Mouse (Mus musculus): ENCODE results near the gene Nmt1. TPM values are rescaled to one million over a fixed set of nuclear protein-coding genes. Genes with fewer than 3 reads are reported as not detected.

Nmt1 gene
- polyA plus RNA-seq, 2 experiments, result 22.3 to 44.3 TPM

DNA sequence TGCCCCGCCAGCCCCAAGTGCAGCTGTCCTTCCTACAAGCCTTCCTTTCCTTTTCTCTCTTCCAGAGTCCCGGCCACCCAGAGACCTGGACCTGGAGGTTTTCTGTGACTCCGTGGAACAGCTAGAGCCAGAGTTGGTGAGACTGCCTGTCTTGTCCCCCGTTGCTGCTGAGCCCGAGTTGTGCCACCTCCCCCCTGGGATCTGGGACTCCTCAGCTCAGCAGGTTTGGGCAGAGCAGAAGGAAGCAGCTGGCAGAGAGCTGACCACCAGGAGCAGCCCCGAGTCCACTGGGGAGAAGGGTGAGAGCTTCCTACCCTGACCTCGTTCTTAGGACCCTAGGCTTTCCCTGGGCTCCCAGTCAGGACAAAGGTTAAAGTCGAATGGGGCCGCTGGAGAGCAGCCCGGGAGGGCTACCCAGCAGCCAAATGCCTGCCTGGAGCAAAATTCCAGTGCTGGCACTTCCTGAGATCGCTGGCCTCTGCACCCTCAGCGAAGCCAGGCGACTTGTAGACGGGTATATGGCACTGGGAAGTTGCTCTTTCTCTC, 77.3 kb downstream of the Nmt1 start:
- peaks cover 22% of the 10 kb centered on the region for H3K36me3 ChIP-seq (replicated peaks; ENCODE audit: control insufficient read depth, insufficient read depth, low read depth)
- peak overlapping the region; percentile 83 for H3K9ac ChIP-seq (replicated peaks)
- TF ChIP-seq CTCF (IDR thresholded peaks at IDR 0.05; ENCODE audit: low read depth) (no peak), EP300 (IDR thresholded peaks at IDR 0.05; ENCODE audit: low read depth) (no peak)
- no peak for DNase-seq (ENCODE audit: low read depth in 3 of 3, low spot score in 3 of 3)
- ATAC-seq (ENCODE audit: insufficient read depth), result no peak
- H3K9me3 ChIP-seq (ENCODE audit: control insufficient read depth, low read length), result no peaks in the 10 kb centered on the region
- peak overlapping the region; percentile 73 for H3K4me2 ChIP-seq (ENCODE audit: low read depth)
- H3K4me3 ChIP-seq (ENCODE audit: insufficient read depth in 1 of 2, low read depth in 2 of 2, low read length in 2 of 2), result peak overlapping the region; percentile 61 to 76
- peaks cover 18% of the 10 kb centered on the region for H3K27me3 ChIP-seq (ENCODE audit: control insufficient read depth, insufficient read depth, low read length)
- H3K4me1 ChIP-seq (replicated peaks; ENCODE audit: control insufficient read depth in 2 of 2, insufficient read depth in 2 of 2, low read length in 1 of 2), result peaks cover 34 to 39% of the 10 kb centered on the region in 2 experiments
- 61% methylated on average over 14 of the region's 14 CpGs for WGBS (ENCODE audit: insufficient replicate concordance)
- H3K27ac ChIP-seq, result peak overlapping the region; percentile 94

DNA sequence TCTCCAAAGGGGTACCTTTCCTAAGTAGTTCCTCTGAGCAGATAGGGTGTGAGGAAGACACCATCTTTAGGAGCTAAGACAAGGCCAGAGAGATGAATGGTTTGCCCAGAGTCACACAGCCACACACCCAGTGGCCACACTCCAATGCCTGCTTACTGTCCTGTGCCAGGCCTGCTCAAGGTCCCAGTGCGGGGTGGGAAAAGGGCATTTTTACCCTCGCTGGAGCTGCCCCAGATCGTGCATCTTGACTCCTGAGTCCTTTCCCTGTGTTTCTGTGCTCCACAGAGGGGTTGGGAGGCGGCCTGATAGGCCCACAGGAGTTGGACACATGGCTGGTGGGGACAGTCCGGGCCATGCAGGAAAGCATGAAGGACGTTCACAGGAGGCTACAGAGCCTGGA, 77.8 kb downstream of the Nmt1 start:
- DNase-seq (ENCODE audit: low read depth in 3 of 3, low spot score in 3 of 3) (no peak), ATAC-seq (ENCODE audit: insufficient read depth) (no peak)
- Histone ChIP-seq H3K27me3 (ENCODE audit: control insufficient read depth, insufficient read depth, low read length) (peaks cover 12% of the 10 kb centered on the region), H3K36me3 (replicated peaks; ENCODE audit: control insufficient read depth, insufficient read depth, low read depth) (peaks cover 22% of the 10 kb centered on the region), H3K9me3 (ENCODE audit: control insufficient read depth, low read length) (no peaks in the 10 kb centered on the region), H3K4me3 (ENCODE audit: insufficient read depth in 1 of 2, low read depth in 2 of 2, low read length in 2 of 2) (peak overlapping the region; percentile 61 to 76), H3K4me2 (ENCODE audit: low read depth) (peak overlapping the region; percentile 73), H3K27ac (peak overlapping the region; percentile 94), H3K9ac (replicated peaks) (peak overlapping the region; percentile 83), H3K4me1 (replicated peaks; ENCODE audit: control insufficient read depth in 2 of 2, insufficient read depth in 2 of 2, low read length in 1 of 2) (peaks cover 34 to 39% of the 10 kb centered on the region in 2 experiments)
- peak; percentile 12; the same call in 1 of the 2 replicates for TF ChIP-seq CTCF (IDR thresholded peaks at IDR 0.05; ENCODE audit: low read depth)
- no peak for TF ChIP-seq EP300 (IDR thresholded peaks at IDR 0.05; ENCODE audit: low read depth)
- 87% methylated on average over 6 of the region's 6 CpGs for WGBS (ENCODE audit: insufficient replicate concordance)

DNA sequence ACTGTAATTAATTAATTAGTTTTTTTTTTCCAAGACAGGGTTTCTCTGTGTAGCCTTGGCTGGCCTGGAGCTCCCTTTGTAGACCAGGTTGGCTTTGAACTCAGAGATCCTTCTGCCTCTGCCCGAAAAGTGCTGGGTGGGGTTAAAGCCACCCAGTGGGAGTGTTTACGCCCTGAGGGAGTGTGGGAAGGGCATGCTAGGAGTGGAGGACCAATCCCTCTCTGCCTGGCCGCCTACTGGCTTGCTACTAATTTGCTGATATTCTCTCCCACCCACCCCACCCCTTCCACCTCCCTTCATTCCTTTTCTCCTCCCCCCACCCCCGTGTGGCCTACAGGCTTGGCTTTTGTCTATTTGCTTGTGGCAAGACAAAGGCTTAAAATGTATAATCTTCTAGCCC, 78.4 kb downstream of the Nmt1 start:
- peak in 1 of 3 experiments; percentile 60 for DNase-seq (ENCODE audit: low read depth in 3 of 3, low spot score in 3 of 3)
- peak overlapping the region; percentile 83; the same call in 1 of the 2 replicates for H3K9ac ChIP-seq (replicated peaks)
- H3K4me3 ChIP-seq (ENCODE audit: insufficient read depth in 1 of 2, low read depth in 2 of 2, low read length in 2 of 2), result peak overlapping the region in 1 of 2 experiments; percentile 76; a peak in 2 of 4 replicates
- H3K36me3 ChIP-seq (replicated peaks; ENCODE audit: control insufficient read depth, insufficient read depth, low read depth), result peaks cover 22% of the 10 kb centered on the region
- peak; percentile 38 for ATAC-seq (ENCODE audit: insufficient read depth)
- no peaks in the 10 kb centered on the region for H3K9me3 ChIP-seq (ENCODE audit: control insufficient read depth, low read length)
- H3K27ac ChIP-seq, result peak overlapping the region; percentile 94
- peaks cover 7% of the 10 kb centered on the region for H3K27me3 ChIP-seq (ENCODE audit: control insufficient read depth, insufficient read depth, low read length)
- H3K4me1 ChIP-seq (replicated peaks; ENCODE audit: control insufficient read depth in 2 of 2, insufficient read depth in 2 of 2, low read length in 1 of 2), result peaks cover 34 to 41% of the 10 kb centered on the region in 2 experiments
- 23% methylated on average over 4 of the region's 4 CpGs for WGBS (ENCODE audit: insufficient replicate concordance)
- TF ChIP-seq EP300 (IDR thresholded peaks at IDR 0.05; ENCODE audit: low read depth) (no peak), CTCF (IDR thresholded peaks at IDR 0.05; ENCODE audit: low read depth) (no peak; the same call in 1 of the 2 replicates)
- H3K4me2 ChIP-seq (ENCODE audit: low read depth), result peak overlapping the region; percentile 73

DNA sequence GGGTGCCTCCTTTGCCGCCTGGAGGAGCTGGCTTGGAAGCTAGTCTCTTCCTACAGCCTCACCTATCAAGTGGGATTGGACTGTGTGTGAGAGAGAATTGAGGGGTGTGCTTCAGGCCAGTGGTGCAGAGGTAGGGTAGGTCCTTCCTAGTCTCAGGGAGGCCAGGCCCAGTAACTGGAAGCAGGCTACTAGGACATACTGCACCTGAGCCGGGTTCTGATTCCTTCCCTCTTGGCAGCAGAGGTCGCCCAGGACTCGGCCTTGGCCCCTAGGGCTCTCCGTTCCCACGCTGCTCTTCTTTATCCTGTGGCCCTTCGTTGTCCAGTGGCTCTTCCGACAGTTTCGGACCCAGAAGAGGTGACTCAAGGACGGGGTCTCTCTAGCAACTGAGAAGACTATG, 83.3 kb downstream of the Nmt1 start:
- H3K27me3 ChIP-seq (ENCODE audit: control insufficient read depth, insufficient read depth, low read length), result no peaks in the 10 kb centered on the region; the same call in 1 of the 2 replicates
- H3K36me3 ChIP-seq (replicated peaks; ENCODE audit: control insufficient read depth, insufficient read depth, low read depth), result peaks cover 11% of the 10 kb centered on the region
- H3K9ac ChIP-seq (replicated peaks), result no peak overlapping the region
- no peak overlapping the region for H3K27ac ChIP-seq
- H3K4me2 ChIP-seq (ENCODE audit: low read depth), result peak overlapping the region; percentile 45
- peaks cover 15 to 26% of the 10 kb centered on the region in 2 experiments for H3K4me1 ChIP-seq (replicated peaks; ENCODE audit: control insufficient read depth in 2 of 2, insufficient read depth in 2 of 2, low read length in 1 of 2)
- no peaks in the 10 kb centered on the region for H3K9me3 ChIP-seq (ENCODE audit: control insufficient read depth, low read length)
- H3K4me3 ChIP-seq (ENCODE audit: insufficient read depth in 1 of 2, low read depth in 2 of 2, low read length in 2 of 2), result no peak overlapping the region
- DNase-seq (ENCODE audit: low read depth in 3 of 3, low spot score in 3 of 3) (no peak), ATAC-seq (ENCODE audit: insufficient read depth) (no peak)
- WGBS (ENCODE audit: insufficient replicate concordance), result 61% methylated on average over 10 of the region's 10 CpGs
- TF ChIP-seq CTCF (IDR thresholded peaks at IDR 0.05; ENCODE audit: low read depth) (no peak), EP300 (IDR thresholded peaks at IDR 0.05; ENCODE audit: low read depth) (no peak)

DNA sequence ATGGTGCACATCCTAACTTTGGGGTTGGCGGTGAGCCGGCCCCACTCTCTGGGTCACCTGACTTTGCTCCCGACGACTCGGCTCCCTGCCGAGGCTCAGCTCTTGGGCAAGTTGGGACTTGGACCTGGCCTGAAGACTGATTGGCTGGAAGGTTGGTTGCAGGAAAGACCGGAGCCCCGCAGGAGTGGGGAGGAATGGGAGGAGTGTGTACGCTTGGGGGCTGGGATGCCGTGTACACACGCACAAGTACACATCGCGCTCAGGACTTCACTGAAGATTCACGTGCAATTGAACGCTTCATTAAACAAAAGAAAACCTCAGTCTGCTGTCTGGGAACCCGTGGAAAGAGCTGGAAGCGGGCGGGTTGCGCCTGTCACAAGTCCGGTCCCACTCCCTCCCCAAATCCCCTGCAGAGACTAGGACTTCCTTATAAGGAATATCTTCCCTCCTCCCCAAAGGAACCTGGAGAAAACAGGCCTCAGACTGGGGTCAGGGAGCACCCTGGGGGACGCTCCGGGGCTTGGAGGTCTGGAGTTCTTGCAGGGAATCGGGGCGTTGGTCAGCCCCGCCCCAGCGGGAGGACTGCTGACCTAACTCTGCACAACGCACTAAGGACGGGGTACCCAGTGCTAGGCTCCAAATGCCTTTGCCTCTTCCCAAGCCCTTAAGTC, 84.0 kb downstream of the Nmt1 start:
- ATAC-seq (ENCODE audit: insufficient read depth), result no peak
- H3K9me3 ChIP-seq (ENCODE audit: control insufficient read depth, low read length), result no peaks in the 10 kb centered on the region
- H3K36me3 ChIP-seq (replicated peaks; ENCODE audit: control insufficient read depth, insufficient read depth, low read depth), result peaks cover 6% of the 10 kb centered on the region
- no peak overlapping the region for H3K9ac ChIP-seq (replicated peaks)
- 13% methylated on average over 28 of the region's 28 CpGs for whole genome bisulfite sequencing (ENCODE audit: insufficient replicate concordance)
- no peak for DNase-seq (ENCODE audit: low read depth in 3 of 3, low spot score in 3 of 3)
- TF ChIP-seq EP300 (IDR thresholded peaks at IDR 0.05; ENCODE audit: low read depth) (no peak), CTCF (IDR thresholded peaks at IDR 0.05; ENCODE audit: low read depth) (no peak)
- H3K4me1 ChIP-seq (replicated peaks; ENCODE audit: control insufficient read depth in 2 of 2, insufficient read depth in 2 of 2, low read length in 1 of 2), result peaks cover 9 to 21% of the 10 kb centered on the region in 2 experiments
- H3K4me2 ChIP-seq (ENCODE audit: low read depth), result peak overlapping the region; percentile 45
- no peaks in the 10 kb centered on the region; the same call in 1 of the 2 replicates for H3K27me3 ChIP-seq (ENCODE audit: control insufficient read depth, insufficient read depth, low read length)
- H3K4me3 ChIP-seq (ENCODE audit: insufficient read depth in 1 of 2, low read depth in 2 of 2, low read length in 2 of 2), result peak overlapping the region; percentile 1 to 8; a peak in 2 of 4 replicates
- H3K27ac ChIP-seq, result no peak overlapping the region

Data from liver, embryonic 14.5 days (tissue).